Mouse (Mus musculus) CH12.LX (cell line): ENCODE measurements at regions not wholly inside any gene's neighbourhood (a gene's known extent, or its start where the extent isn't known, plus 50 kb on each side); places are given as distances from the start of the nearest gene placed in this dataset.

Experiments
- DNase-seq: peaks from one replicate; pipeline ENCODE4 v3.0.0-alpha.2; 2013; ENCODE audit errors: extremely low read depth
- H3K27ac ChIP-seq: 2 replicates; pipeline ENCODE4 v1.5.1; 2012; ENCODE audit warnings: low read depth, mild to moderate bottlenecking, control low read depth, moderate library complexity; ENCODE audit not compliant: insufficient read depth
- H3K27me3 ChIP-seq: replicated peaks from 2 replicates; pipeline ENCODE3; 2012; ENCODE audit warnings: inconsistent platforms
- H3K36me3 ChIP-seq, 2 experiments: replicated peaks in 1 of 2; 2 replicates each; pipeline versions ENCODE3 to v1.6.1; 2012; ENCODE audit warnings: inconsistent platforms in 1 of 2, low read length in 1 of 2, mild to moderate bottlenecking in 1 of 2, mixed read lengths in 1 of 2, moderate library complexity in 1 of 2; ENCODE audit not compliant: control insufficient read depth in 1 of 2, insufficient read depth in 1 of 2
- H3K4me1 ChIP-seq, 2 experiments: 2 replicates each; pipeline ENCODE4 v1.6.1; 2012; ENCODE audit warnings: inconsistent platforms in 1 of 2, moderate library complexity in 1 of 2; ENCODE audit not compliant: insufficient read depth in 2 of 2, control insufficient read depth in 1 of 2
- H3K4me2 ChIP-seq: 2 replicates; pipeline ENCODE4 v1.6.1; 2012; ENCODE audit warnings: low read depth, mild to moderate bottlenecking, control low read depth; ENCODE audit not compliant: poor library complexity, insufficient read depth, severe bottlenecking
- H3K4me3 ChIP-seq, 3 experiments: fragments of 150-350 bp in 1 of 3; sonication (generic) in 1 of 3; replicated peaks in 1 of 3; 2 replicates each; pipeline versions ENCODE3 to v1.5.1; 2011 to 2012; ENCODE audit warnings: low read depth in 2 of 3, low read length in 2 of 3, mild to moderate bottlenecking in 2 of 3, moderate library complexity in 2 of 3, control low read depth in 1 of 3, improper control_type of control experiment in 1 of 3, inconsistent platforms in 1 of 3, mixed read lengths in 1 of 3; ENCODE audit not compliant: poor library complexity in 1 of 3
- H3K79me2 ChIP-seq: replicated peaks from 2 replicates; pipeline ENCODE4 v1.6.1; 2012; ENCODE audit warnings: mild to moderate bottlenecking, moderate library complexity; ENCODE audit not compliant: control insufficient read depth, poor library complexity, insufficient read depth, severe bottlenecking; ENCODE audit errors: extremely low read depth
- H3K9ac ChIP-seq: 2 replicates; pipeline ENCODE4 v1.6.1; 2012; ENCODE audit warnings: low read depth, mild to moderate bottlenecking, control low read depth, moderate library complexity; ENCODE audit not compliant: insufficient read depth
- H3K9me3 ChIP-seq: replicated peaks from 2 replicates; pipeline ENCODE3; 2012; ENCODE audit warnings: low read length, inconsistent platforms, mixed read lengths
- BHLHE40 ChIP-seq: IDR thresholded peaks from 2 replicates; pipeline ENCODE4 v1.6.1; 2011; ENCODE audit warnings: mild to moderate bottlenecking, low read depth, low read length, improper control_type of control experiment
- CTCF ChIP-seq, 2 experiments: IDR thresholded peaks in 1 of 2; conservative IDR thresholded peaks in 1 of 2; 2 replicates each; pipeline ENCODE4 v1.5.1; 2011 to 2012; ENCODE audit warnings: low read depth in 2 of 2, low read length in 2 of 2, improper control_type of control experiment in 1 of 2, inconsistent platforms in 1 of 2, mild to moderate bottlenecking in 1 of 2, moderate library complexity in 1 of 2
- HCFC1 ChIP-seq: IDR thresholded peaks from 2 replicates; pipeline ENCODE4 v1.6.1; 2012; ENCODE audit warnings: low read depth, mild to moderate bottlenecking, inconsistent platforms, low read length, improper control_type of control experiment
- IRF4 ChIP-seq: IDR thresholded peaks from 2 replicates; pipeline ENCODE4 v1.6.1; 2014; ENCODE audit warnings: low read depth, mild to moderate bottlenecking, inconsistent platforms, low read length, improper control_type of control experiment
- JUN ChIP-seq: IDR thresholded peaks from 2 replicates; pipeline ENCODE4 v1.6.1; 2011; ENCODE audit warnings: low read depth, mild to moderate bottlenecking, low read length, improper control_type of control experiment, moderate library complexity; ENCODE audit not compliant: insufficient read depth
- JUND ChIP-seq: conservative IDR thresholded peaks from 2 replicates; pipeline ENCODE4 v1.6.1; 2011; ENCODE audit warnings: low read depth, low read length, improper control_type of control experiment
- KAT2A ChIP-seq: IDR thresholded peaks from 2 replicates; pipeline ENCODE4 v1.6.1; 2012; ENCODE audit warnings: low read length, improper control_type of control experiment, inconsistent platforms; ENCODE audit not compliant: insufficient replicate concordance
- MAZ ChIP-seq: IDR thresholded peaks from 2 replicates; pipeline ENCODE4 v1.6.1; 2012; ENCODE audit warnings: low read depth, mild to moderate bottlenecking, inconsistent platforms, low read length, improper control_type of control experiment, moderate library complexity
- MEF2A ChIP-seq: IDR thresholded peaks from 2 replicates; pipeline ENCODE4 v1.6.1; 2014; ENCODE audit warnings: low read depth, mild to moderate bottlenecking, inconsistent platforms, low read length, improper control_type of control experiment, borderline replicate concordance
- NELFE ChIP-seq: IDR thresholded peaks from 2 replicates; pipeline ENCODE4 v1.6.1; 2011; ENCODE audit warnings: low read depth, low read length, improper control_type of control experiment
- POLR2AphosphoS2 ChIP-seq: IDR thresholded peaks from 2 replicates; pipeline ENCODE4 v1.6.1; 2011; ENCODE audit warnings: low read depth, low read length, improper control_type of control experiment
- RAD21 ChIP-seq: IDR thresholded peaks from 2 replicates; pipeline ENCODE4 v1.6.1; 2011; ENCODE audit warnings: low read depth, mild to moderate bottlenecking, low read length, improper control_type of control experiment, moderate library complexity
- RCOR1 ChIP-seq: conservative IDR thresholded peaks from 2 replicates; pipeline ENCODE4 v1.6.1; 2012; ENCODE audit warnings: low read depth, mild to moderate bottlenecking, inconsistent platforms, low read length, improper control_type of control experiment
- SIN3A ChIP-seq: IDR thresholded peaks from 2 replicates; pipeline ENCODE4 v1.6.1; 2012; ENCODE audit warnings: low read length, improper control_type of control experiment, inconsistent platforms
- TBP ChIP-seq: conservative IDR thresholded peaks from 2 replicates; pipeline ENCODE4 v1.6.1; 2011; ENCODE audit warnings: low read depth, low read length, improper control_type of control experiment
- TCF12 ChIP-seq: IDR thresholded peaks from 2 replicates; pipeline ENCODE4 v1.6.1; 2014; ENCODE audit warnings: low read depth, mild to moderate bottlenecking, inconsistent platforms, low read length, improper control_type of control experiment
- UBTF ChIP-seq: IDR thresholded peaks from 2 replicates; pipeline ENCODE4 v1.6.1; 2012; ENCODE audit warnings: low read depth, mild to moderate bottlenecking, inconsistent platforms, low read length, improper control_type of control experiment, moderate library complexity
- USF1 ChIP-seq: IDR thresholded peaks from 2 replicates; pipeline ENCODE4 v1.6.1; 2014; ENCODE audit warnings: low read depth, mild to moderate bottlenecking, inconsistent platforms, low read length, improper control_type of control experiment
- USF2 ChIP-seq: conservative IDR thresholded peaks from 2 replicates; pipeline ENCODE4 v1.6.1; 2011; ENCODE audit warnings: low read depth, low read length, improper control_type of control experiment
- ZC3H11A ChIP-seq: IDR thresholded peaks from 2 replicates; pipeline ENCODE4 v1.6.1; 2012; ENCODE audit warnings: low read depth, mild to moderate bottlenecking, inconsistent platforms, low read length, improper control_type of control experiment
- ZKSCAN1 ChIP-seq: IDR thresholded peaks from 2 replicates; pipeline ENCODE4 v1.6.1; 2012; ENCODE audit warnings: low read depth, inconsistent platforms, low read length, improper control_type of control experiment, borderline replicate concordance
- ZNF384 ChIP-seq: IDR thresholded peaks from 2 replicates; pipeline ENCODE4 v1.6.1; 2012; ENCODE audit warnings: low read depth, low read length, improper control_type of control experiment, inconsistent platforms
- dilution Hi-C: fragments of 300-500 bp; cut with MboI; formaldehyde crosslinking; loops from 2 replicates; pipeline ENCODE4 v1.14.3; 2020; ENCODE audit warnings: low sequenced_read_pairs; ENCODE audit not compliant: extremely low pct_unique_long_range_greater_than_20kb, extremely low pct_ligation_motif_present
- in situ Hi-C: fragments of 300-500 bp; cut with MboI; formaldehyde crosslinking; loops from 3 replicates; pipeline ENCODE4 v1.14.3; 2019; ENCODE audit warnings: low sequenced_read_pairs, low pct_ligation_motif_present, low pct_unique_long_range_greater_than_20kb, mixed read lengths

GRCm38 (mm10) chr2:50796087-50796486, 352.8 kb downstream of the Rnd3 start:
- dilution Hi-C loops (no loop called here), in situ Hi-C loops (no loop called here)
- DNase-seq, result no peak
- Histone ChIP-seq H3K79me2 (no peaks in the 10 kb centered on the region), H3K4me1 (no peaks in the 10 kb centered on the region), H3K27ac (no peak overlapping the region), H3K4me2 (no peak overlapping the region), H3K9ac (no peak overlapping the region), H3K36me3 (no peaks in the 10 kb centered on the region), H3K4me3 (no peak overlapping the region), H3K27me3 (no peaks in the 10 kb centered on the region), H3K9me3 (no peaks in the 10 kb centered on the region)
- TF ChIP-seq USF2 (no peak), CTCF (conservative IDR thresholded peaks at IDR 0.05 in 1 of 2, IDR thresholded peaks at IDR 0.05 in 1 of 2; ENCODE audit: low read depth in 2 of 2, low read length in 2 of 2) (no peak), ZKSCAN1 (no peak), RAD21 (no peak)

- dilution Hi-C loops (no loop called here), in situ Hi-C loops (no loop called here)
- Histone ChIP-seq H3K79me2 (no peaks in the 10 kb centered on the region), H3K4me2 (no peak overlapping the region), H3K27me3 (no peaks in the 10 kb centered on the region), H3K27ac (no peak overlapping the region), H3K4me1 (no peaks in the 10 kb centered on the region), H3K9me3 (no peaks in the 10 kb centered on the region), H3K9ac (no peak overlapping the region), H3K4me3 (no peak overlapping the region), H3K36me3 (no peaks in the 10 kb centered on the region)
- TF ChIP-seq TBP (no peak), ZC3H11A (no peak), NELFE (no peak), POLR2AphosphoS2 (no peak), BHLHE40 (no peak), USF1 (no peak), TCF12 (no peak), RCOR1 (no peak), IRF4 (no peak), JUND (no peak), MEF2A (no peak), MAZ (no peak), CTCF (conservative IDR thresholded peaks at IDR 0.05 in 1 of 2, IDR thresholded peaks at IDR 0.05 in 1 of 2; ENCODE audit: low read depth in 2 of 2, low read length in 2 of 2) (no peak), SIN3A (no peak), HCFC1 (no peak), JUN (no peak), ZNF384 (no peak), KAT2A (no peak), UBTF (no peak), USF2 (no peak)
- DNase-seq, result no peak
These were observed 355.3 kb downstream of the Rnd3 start for GRCm38 (mm10) chr2:50793616-50794015.
